Mouse (Mus musculus) brain, adult 2 months (tissue): ENCODE measurements at regions not wholly inside any gene's neighbourhood (a gene's known extent, or its start where the extent isn't known, plus 50 kb on each side); places are given as distances from the start of the nearest gene placed in this dataset.

Experiments
- DNase-seq: peaks from one replicate; pipeline ENCODE4 v3.0.0; 2011; ENCODE audit warnings: low read depth, low spot score

- DNase-seq, result peak; percentile 11
Measured at GRCm38 (mm10) chr8:12330886-12331285, 52.3 kb downstream of the A230072I06Rik start.

- peak; percentile 29 for DNase-seq
Measured at GRCm38 (mm10) chr8:12331652-12332051, 53.0 kb downstream of the A230072I06Rik start.

GRCm38 (mm10) chr8:12334081-12334480, 55.5 kb downstream of the A230072I06Rik start:
- no peak for DNase-seq

- no peak for DNase-seq
Measured at GRCm38 (mm10) chr8:12334605-12335004, 56.0 kb downstream of the A230072I06Rik start.

DNA sequence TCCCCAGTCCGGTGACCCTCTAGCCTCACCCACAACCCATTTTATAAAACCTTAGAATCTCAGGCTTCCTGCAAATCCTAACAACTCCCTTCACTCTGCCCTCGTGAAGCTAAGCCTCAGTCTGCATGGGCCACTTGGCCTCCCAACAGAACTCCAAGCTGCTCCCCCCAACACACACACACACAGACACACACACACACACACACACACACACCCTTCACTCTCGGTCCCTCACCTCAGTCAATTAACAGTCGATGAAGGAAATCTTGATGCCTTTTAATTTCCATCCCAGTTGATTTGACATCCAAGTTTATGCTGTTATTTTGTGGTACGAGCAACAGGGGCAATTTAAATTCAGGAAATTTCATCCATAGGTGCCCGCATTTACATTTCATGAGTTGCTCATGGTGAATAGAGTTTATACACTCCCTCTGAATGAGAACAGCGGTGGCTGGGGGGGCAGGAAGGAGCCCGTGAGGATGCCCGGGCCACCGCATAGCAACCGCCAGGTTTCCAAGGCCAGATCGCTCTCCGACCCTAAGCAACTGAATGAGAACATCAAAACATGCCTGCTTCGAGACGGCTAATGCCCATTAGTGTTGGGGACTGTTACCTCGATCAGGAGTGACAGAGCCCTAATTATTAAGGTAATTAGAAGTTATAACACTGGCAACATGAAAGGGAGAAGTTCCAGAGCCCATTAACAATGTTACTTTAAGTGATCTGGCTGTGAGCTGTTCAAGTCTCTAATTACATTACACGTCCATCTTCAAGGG, 55.8 kb upstream of the Sox1 start:
- no peak for DNase-seq

DNA sequence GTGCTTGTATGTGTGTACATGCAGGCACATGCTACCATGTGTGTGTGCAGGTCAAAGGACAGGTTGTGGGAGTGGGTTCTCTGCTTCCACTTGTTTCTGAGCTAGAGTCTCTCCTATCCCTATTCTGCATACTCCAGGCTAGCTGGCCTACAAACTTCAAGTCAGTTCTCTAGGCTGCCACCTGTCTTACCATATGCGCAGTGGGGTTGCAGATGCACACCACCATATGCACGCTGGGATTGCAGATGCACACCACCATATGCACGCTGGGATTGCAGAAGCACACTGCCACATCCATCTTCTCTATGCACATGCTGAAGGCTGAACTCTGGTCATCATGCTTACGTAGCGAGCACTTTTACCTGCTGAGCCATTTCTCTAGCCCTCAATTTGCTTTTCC, 54.1 kb upstream of the Sox1 start:
- no peak for DNase-seq
